Mouse (Mus musculus) c-Kit-positive CD71-positive TER-119-negative erythroid progenitor cells, embryonic 14.5 days (primary cell): ENCODE results near the gene Gnb1l.
A peak's percentile ranks its signal among the peaks of the same experiment; 100 is the strongest.

Experiments
- DNase-seq: peaks from one replicate; pipeline ENCODE4 v3.0.0-alpha.2; 2013; ENCODE audit warnings: low read depth

The Gnb1l gene

GRCm38 (mm10) chr16:18498558-18498990 is at the start of gene Gnb1l, which contains the start of gene Rtl10:
Gene Gnb1l, plus strand, starts transcription at chr16:18498713.
Gene Rtl10, plus strand, starts transcription at chr16:18498901.
- peak; percentile 86 for DNase-seq

- DNase-seq: no peak
Observed at GRCm38 (mm10) chr16:18449005-18449404, 49.5 kb upstream of the Gnb1l start.

DNA sequence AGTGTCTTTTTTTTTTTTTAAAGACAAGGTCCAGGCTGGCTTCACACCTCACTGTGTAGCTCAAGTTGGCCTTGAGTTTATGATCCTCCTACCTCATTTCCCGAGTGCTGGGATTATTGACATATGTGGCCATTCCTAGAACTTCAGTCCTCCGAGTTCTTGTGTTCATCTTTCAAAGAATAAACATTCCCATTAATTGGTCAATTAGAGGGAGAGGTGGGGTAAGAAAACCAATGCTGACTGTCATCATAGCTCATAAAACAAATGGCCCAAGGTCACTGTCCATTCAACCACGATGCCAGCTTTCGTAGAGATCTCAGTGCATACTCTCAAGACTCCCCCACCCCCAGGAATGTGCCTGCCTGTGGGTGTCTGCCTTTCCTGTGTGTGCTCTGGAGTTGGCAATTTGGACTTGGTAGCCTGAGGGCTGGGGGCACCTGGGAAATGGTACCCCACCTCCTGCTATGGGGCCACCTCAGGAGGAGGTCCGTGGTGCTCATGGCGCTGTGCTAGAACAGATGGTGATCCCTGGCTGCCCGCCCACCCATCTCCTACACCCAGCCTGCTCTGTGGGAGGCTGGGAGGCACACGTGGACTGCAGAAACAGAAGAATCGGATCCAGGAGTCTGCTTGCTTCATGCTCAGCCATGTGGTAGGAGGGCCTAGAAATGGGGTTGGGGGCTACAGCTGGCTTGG is 46.9 kb upstream of the Gnb1l start:
- DNase-seq: no peak

GRCm38 (mm10) chr16:18452361-18452862 is 46.1 kb upstream of the Gnb1l start:
- DNase-seq: no peak

GRCm38 (mm10) chr16:18453846-18454245 is 44.7 kb upstream of the Gnb1l start:
- DNase-seq: no peak

DNA sequence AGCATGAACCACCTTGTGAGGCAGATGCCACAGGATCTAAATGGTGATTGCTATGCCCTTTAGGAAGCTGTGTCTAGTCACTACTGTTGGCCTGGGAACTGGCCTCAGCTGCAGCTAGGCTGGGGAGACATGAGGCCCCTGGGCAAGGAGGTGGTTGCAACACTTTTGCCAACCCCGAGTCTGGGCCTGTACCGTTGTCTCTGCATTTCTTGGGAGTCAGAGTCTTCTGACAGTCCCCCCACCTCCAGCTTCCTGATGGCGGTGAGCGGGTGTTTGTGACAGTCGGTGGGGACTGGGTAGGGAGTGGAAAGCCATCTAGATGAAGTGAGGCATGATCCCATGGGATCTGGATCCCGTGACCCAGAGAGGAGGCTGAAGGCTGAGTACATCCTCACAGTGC is 43.1 kb upstream of the Gnb1l start:
- DNase-seq: no peak

GRCm38 (mm10) chr16:18458661-18459060 is 39.9 kb upstream of the Gnb1l start:
- DNase-seq: no peak

- DNase-seq: no peak
Observed at GRCm38 (mm10) chr16:18459335-18459954, 39.1 kb upstream of the Gnb1l start.

DNA sequence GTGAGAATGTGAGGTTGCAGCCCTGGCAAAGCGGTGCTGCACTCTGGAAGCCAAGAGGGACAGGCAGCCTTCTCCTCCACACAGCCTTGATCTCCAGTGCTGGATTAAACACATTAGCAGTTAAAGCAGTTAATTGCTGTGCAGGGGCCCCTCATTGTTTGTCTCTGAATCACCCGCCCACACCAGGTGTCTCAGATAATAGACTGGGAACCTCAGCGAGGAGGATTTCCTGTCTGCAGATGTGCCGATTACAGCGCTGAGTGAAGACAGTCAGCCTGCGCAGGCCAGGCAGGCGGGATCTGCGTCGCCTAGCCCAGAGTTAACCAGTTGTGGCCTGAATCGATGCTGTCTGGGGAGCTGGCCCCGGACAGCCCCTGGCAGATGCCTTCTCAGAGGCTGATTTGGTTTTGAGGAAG is 38.5 kb upstream of the Gnb1l start:
- peak; percentile 81 for DNase-seq

- no peak for DNase-seq
Observed at GRCm38 (mm10) chr16:18460826-18461225, 37.7 kb upstream of the Gnb1l start.

DNA sequence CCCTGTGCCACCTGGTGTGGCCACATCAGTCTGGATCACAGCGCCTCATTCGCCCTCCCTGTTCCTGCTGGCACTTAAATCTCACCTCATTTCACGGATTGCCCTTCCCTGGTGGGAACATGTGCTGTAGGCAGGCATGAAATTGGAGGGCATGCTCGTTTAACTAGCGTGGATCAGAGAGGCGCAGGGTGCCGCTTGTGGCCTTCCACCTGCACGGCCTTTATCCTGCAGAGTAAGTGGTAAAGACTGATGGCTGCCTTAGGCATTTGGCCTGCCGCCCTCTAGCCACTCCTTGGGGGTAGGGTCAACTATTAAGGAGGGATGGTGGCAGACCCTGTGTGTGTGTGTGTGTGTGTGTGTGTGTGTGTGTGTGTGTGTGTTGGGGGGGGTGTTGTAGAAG is 36.5 kb upstream of the Gnb1l start:
- DNase-seq: no peak

DNA sequence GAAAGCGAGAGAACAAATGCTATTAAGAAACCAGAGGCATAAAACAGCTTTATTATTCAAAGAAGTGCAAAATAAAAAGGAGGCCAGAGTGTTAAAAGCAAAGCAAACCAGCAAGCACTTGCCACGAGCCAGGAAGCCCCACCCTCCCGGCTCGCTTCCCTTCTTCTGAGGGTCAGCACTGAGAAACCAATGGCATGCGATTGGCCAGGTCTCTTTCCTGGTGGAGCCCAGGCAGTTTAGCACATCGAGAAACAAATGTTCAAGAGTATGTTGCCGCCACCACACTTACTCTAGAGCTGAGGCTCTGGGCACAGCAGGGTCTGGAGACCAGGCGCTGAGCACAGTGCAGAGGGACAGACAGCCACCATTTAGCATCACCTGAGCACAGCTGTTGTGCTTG is 35.9 kb upstream of the Gnb1l start:
- no peak for DNase-seq

GRCm38 (mm10) chr16:18464271-18464670 is 34.2 kb upstream of the Gnb1l start:
- no peak for DNase-seq

DNA sequence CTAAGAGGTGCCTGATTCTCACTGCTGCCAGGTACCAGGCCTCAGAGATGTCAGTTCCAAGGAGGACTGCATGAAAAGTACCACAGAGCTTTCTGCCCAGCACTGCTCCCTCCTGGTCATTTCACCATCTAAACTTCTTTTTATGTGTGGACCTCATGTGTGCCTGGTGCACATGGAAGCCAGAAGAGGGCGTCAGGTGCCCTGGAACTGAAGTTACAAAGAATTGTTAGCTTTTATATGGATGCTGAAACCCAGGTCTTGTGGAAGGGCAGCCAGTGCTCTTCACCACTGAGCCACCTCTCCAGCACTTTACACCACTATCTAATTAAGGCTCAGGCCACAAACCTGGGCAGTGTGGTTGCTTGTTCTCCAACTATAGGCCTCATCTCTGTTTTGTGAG is 27.7 kb upstream of the Gnb1l start:
- DNase-seq: no peak

GRCm38 (mm10) chr16:18471381-18471955 is 27.0 kb upstream of the Gnb1l start:
- no peak for DNase-seq

DNA sequence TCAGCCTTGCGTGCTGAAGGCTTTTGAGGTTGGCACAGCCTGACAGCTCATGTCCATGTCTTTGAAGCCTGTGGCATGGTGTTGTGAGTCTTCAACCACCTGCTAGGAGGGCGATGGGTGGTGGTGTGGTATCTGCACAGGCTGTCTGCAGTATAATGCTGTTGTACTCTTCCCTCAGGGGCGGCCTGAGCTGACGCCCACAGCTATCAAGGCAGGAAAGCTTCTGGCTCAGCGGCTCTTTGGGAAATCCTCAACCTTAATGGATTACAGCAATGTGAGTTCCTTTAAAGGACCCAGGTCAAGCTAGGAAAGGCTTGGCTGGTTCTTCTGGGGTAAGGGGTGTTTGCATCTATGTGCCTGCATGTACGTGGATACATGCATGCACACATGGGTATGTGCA is 26.5 kb upstream of the Gnb1l start:
- DNase-seq: no peak

- DNase-seq: no peak
Observed at GRCm38 (mm10) chr16:18472416-18472815, 26.1 kb upstream of the Gnb1l start.

GRCm38 (mm10) chr16:18472976-18473375 is 25.5 kb upstream of the Gnb1l start:
- DNase-seq: no peak

DNA sequence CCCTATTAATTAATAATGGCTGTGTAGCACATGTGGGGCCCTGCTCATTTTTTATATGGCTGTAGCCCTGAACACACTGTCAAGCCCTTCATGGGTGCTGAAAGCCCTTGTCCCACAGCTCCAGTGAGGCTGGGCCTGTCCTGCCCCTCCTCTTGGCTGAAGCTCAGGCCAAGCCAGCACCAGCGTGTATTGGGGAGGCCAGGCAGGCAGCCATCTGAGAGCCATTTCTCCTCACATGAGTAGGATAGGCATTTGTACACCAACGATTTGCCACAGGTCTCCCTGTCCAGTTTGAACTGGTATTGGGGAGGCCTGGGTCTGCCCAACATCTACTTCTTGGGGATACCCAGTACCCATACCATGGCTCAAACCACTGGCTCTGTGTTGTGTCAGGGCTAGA is 24.5 kb upstream of the Gnb1l start:
- DNase-seq: no peak

DNA sequence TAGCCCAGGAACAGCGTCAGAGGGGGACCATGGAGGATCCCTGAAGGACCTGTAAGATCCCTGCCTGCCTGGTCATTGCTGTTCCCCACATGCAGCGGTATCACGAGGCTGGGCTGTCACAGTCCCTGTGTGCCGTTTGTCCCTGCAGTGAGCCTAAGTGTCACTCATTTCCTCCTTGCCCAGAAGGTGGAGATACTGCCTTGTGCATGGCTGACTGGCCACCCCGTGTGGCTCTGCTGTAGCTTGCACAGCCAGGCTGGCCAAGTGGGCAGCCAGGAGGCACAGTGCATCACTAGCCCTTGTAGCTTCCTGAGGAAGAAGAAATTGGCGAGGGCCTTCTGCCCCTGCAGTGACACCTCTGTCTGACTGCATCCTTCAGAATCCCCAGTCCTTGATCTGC is 20.5 kb upstream of the Gnb1l start:
- DNase-seq: no peak

DNA sequence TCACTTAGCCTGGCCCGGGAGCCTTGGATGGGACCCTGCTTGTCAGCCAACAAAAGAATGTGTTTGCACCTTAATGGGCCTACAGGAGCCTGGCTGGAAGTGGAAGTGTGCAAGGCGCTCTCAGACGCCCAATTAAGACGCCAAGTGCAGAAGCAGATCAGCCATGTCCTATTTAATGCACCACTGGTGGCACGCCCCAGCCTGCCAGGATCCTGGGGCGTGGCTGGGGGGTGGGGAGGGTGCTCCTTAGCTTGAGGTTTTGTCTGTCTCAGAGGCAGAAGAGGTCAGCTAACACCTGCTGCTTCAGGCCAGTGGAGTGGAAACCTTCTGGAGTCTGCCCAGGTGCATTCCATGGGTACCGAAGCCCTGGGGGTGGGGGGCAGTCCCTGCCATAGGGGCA is 18.8 kb upstream of the Gnb1l start:
- no peak for DNase-seq

- no peak for DNase-seq
Observed at GRCm38 (mm10) chr16:18480933-18481485, 17.5 kb upstream of the Gnb1l start.

- DNase-seq: no peak
Observed at GRCm38 (mm10) chr16:18482431-18482830, 16.1 kb upstream of the Gnb1l start.
